Mouse (Mus musculus): ENCODE measurements around the gene Gm14322. TPM values are rescaled to one million over a fixed set of nuclear protein-coding genes. Genes with fewer than 3 reads are reported as not detected.
"Not testable (repeated sequence)": the region's sequence is repeated elsewhere in the genome, so short reads cannot be mapped to it uniquely, and the experiment has no call there.

The Gm14322 gene
- 10.3 and 12.1 TPM in 2 replicates for polyA plus RNA-seq (2014; fragmentation: Nextera tagmentation; extraction: Ambion mirVana)

DNA sequence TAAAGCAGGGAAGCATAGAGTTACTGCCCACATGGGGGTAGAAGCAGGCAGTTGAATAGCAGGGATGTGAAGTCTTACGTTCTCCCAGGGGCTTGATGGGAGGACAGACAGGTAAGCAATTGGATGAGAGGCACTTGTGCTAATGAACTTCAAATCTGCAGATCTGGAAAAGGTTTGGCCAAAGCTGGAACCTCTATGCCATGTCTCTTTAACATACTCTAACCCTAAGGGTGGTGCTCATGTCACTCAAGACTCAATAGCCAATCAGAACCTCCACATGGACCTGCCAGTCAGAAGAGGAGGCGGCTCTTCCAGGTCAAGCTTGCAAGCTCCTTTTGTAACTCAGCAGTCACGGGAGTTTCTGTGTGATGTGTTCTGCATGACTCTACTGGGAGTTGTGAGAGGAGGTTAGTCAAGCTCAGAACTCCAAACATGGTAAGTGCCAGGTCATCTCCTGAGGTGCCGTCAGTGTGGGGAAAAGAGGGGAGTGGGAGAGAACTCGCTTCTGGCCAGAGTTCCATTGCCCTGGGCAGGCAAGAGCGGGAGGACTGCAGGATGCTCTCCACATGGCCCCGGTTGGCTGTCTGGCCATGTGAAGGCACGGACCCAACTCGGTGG is at the start of gene Gm14322:
TSS of gene Gm14322 (plus strand) at position 348 of the 618 bp plus-strand sequence.
- peak; percentile 9 for DNase-seq
- not testable (repeated sequence) for ATAC-seq (ENCODE audit: insufficient read depth); H3K9ac ChIP-seq; H3K27ac ChIP-seq (ENCODE audit: low read depth); H3K36me3 ChIP-seq (ENCODE audit: insufficient read depth); H3K9me3 ChIP-seq (ENCODE audit: low read depth, low read length); H3K4me1 ChIP-seq (ENCODE audit: insufficient read depth); H3K27me3 ChIP-seq (ENCODE audit: insufficient read depth, low read length)
- peak within 1 kb of the TSS; percentile 27 for H3K4me3 ChIP-seq (ENCODE audit: low read depth, low read length)
- H3K4me2 ChIP-seq: peak within 1 kb of the TSS; percentile 35; the same call in 1 of the 2 replicates
- 20% methylated on average over 9 of the region's 9 CpGs for WGBS

GRCm38 (mm10) chr2:177741487-177741886 is 17.6 kb upstream of the Gm14322 start:
- not testable (repeated sequence) for DNase-seq; H3K4me1 ChIP-seq (ENCODE audit: insufficient read depth); H3K27ac ChIP-seq (ENCODE audit: low read depth); H3K36me3 ChIP-seq (ENCODE audit: insufficient read depth); ATAC-seq (ENCODE audit: insufficient read depth); H3K4me2 ChIP-seq; H3K9me3 ChIP-seq (ENCODE audit: low read depth, low read length); H3K4me3 ChIP-seq (ENCODE audit: low read depth, low read length); H3K9ac ChIP-seq; H3K27me3 ChIP-seq (ENCODE audit: insufficient read depth, low read length)
- WGBS: 76% methylated on average over 4 of the region's 10 CpGs

- H3K27ac ChIP-seq (ENCODE audit: low read depth); H3K9ac ChIP-seq; DNase-seq; H3K27me3 ChIP-seq (ENCODE audit: insufficient read depth, low read length); H3K4me1 ChIP-seq (ENCODE audit: insufficient read depth); H3K4me3 ChIP-seq (ENCODE audit: low read depth, low read length); ATAC-seq (ENCODE audit: insufficient read depth); H3K36me3 ChIP-seq (ENCODE audit: insufficient read depth); H3K4me2 ChIP-seq; H3K9me3 ChIP-seq (ENCODE audit: low read depth, low read length): not testable (repeated sequence)
- WGBS: 59% methylated on average over 1 of the region's 1 CpGs
Observed at GRCm38 (mm10) chr2:177787351-177787750, 28.3 kb downstream of the Gm14322 start.

DNA sequence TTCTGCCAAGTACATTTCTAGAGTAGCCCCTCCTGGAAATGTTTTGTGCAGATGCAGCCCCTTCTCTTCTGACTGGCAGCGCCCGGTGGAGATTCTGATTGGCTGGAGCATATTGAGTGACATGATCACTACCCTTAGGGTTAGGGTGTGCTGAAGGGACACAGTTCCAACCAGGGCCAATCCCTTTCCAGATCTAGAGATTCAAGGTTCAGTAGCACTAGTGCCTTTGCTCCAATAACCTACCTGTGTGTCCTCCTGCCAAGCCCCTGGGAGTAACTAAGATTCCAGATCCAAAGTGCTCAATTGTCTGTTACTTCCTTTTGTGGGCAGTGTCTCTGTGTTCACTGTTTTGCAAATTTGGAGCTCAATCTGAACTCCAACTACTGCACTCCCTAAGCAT is 47.1 kb downstream of the Gm14322 start:
- H3K27ac ChIP-seq (ENCODE audit: low read depth); H3K4me3 ChIP-seq (ENCODE audit: low read depth, low read length); H3K27me3 ChIP-seq (ENCODE audit: insufficient read depth, low read length); H3K36me3 ChIP-seq (ENCODE audit: insufficient read depth); ATAC-seq (ENCODE audit: insufficient read depth); DNase-seq; H3K4me2 ChIP-seq; H3K4me1 ChIP-seq (ENCODE audit: insufficient read depth); H3K9ac ChIP-seq; H3K9me3 ChIP-seq (ENCODE audit: low read depth, low read length): not testable (repeated sequence)
- no CpG with 5 or more reads among the region's 2 CpGs for WGBS

Other genes starting within 250 kb of the Gm14322 start
- gene Gm14406, start 181.1 kb upstream of the Gm14322 start, polyA plus RNA-seq (2014; fragmentation: Nextera tagmentation; extraction: Ambion mirVana): not detected in 2 replicates
- 29.6 and 36.9 TPM in 2 replicates for gene Gm14325, start 81.0 kb downstream of the Gm14322 start, polyA plus RNA-seq (2014; fragmentation: Nextera tagmentation; extraction: Ambion mirVana)
- 4.5 and 6.3 TPM in 2 replicates for gene Gm14327, start 137.8 kb downstream of the Gm14322 start, polyA plus RNA-seq (2014; fragmentation: Nextera tagmentation; extraction: Ambion mirVana)
- gene Zfp972, start 166.3 kb downstream of the Gm14322 start, polyA plus RNA-seq (2014; fragmentation: Nextera tagmentation; extraction: Ambion mirVana): not detected in 2 replicates
- gene Gm14326, start 198.0 kb downstream of the Gm14322 start, polyA plus RNA-seq (2014; fragmentation: Nextera tagmentation; extraction: Ambion mirVana): 21.2 and 22.9 TPM in 2 replicates

Measured in lung, embryonic 14.5 days (tissue).